ENCODE assay signal across 20 mouse cellular contexts in genomic region chr1:127217665-127218064, GRCm38 (mm10). TPM values are rescaled to one million over a fixed set of nuclear protein-coding genes. Genes with fewer than 3 reads are reported as not detected.
A peak's percentile ranks its signal among the peaks of the same experiment; 100 is the strongest.
DNase-seq lines count a peak whose midpoint lies in the region; ATAC-seq lines count a peak whose summit lies in the region.
"Had no signal": no experiment of that assay in that cellular context is flagged by ENCODE, and none has a peak within 500 bp of the region (broad histone marks: within the 10 kb centered on the region; RNA-seq: fewer than 3 reads in every experiment).

No protein-coding gene starts in this region.

- H3K4me1 ChIP-seq in neural tube, embryonic 13.5 days (replicated peaks): peaks cover 22% of the 10 kb centered on the region
- H3K4me1 ChIP-seq in neural tube, embryonic 15.5 days: peaks cover 21% of the 10 kb centered on the region; the same call in 1 of the 2 replicates
- peaks cover 8% of the 10 kb centered on the region; the same call in 1 of the 2 replicates for H3K4me1 ChIP-seq in limb, embryonic 11.5 days (ENCODE audit: control insufficient read depth, insufficient read depth, low read length)
- H3K4me1 ChIP-seq in hindbrain, embryonic 12.5 days: peaks cover 16% of the 10 kb centered on the region

- H3K4me2 ChIP-seq in neural tube, embryonic 13.5 days: no peak overlapping the region
- H3K4me2 ChIP-seq in neural tube, embryonic 15.5 days: no peak overlapping the region
- H3K4me2 ChIP-seq in limb, embryonic 11.5 days (ENCODE audit: low read depth, severe bottlenecking): no peak overlapping the region
- H3K4me2 ChIP-seq in hindbrain, embryonic 12.5 days (replicated peaks): no peak overlapping the region
- H3K4me2 ChIP-seq: heart, embryonic 15.5 days had no signal

- 0 out of 2 replicates have a peak, but pooled peaks cover 5% of the 10 kb centered on the region for H3K9me3 ChIP-seq in neural tube, embryonic 13.5 days
- H3K9me3 ChIP-seq in neural tube, embryonic 15.5 days (replicated peaks): no peaks in the 10 kb centered on the region
- no peaks in the 10 kb centered on the region for H3K9me3 ChIP-seq in limb, embryonic 11.5 days (ENCODE audit: control insufficient read depth, low read length)
- no peaks in the 10 kb centered on the region for H3K9me3 ChIP-seq in hindbrain, embryonic 12.5 days (replicated peaks)
- H3K9me3 ChIP-seq: heart, embryonic 15.5 days had no signal

- H3K4me3 ChIP-seq in neural tube, embryonic 13.5 days: no peak overlapping the region
- H3K4me3 ChIP-seq in neural tube, embryonic 15.5 days (replicated peaks): no peak overlapping the region
- H3K4me3 ChIP-seq in limb, embryonic 11.5 days (ENCODE audit: low read depth, low read length): no peak overlapping the region
- H3K4me3 ChIP-seq in hindbrain, embryonic 12.5 days: no peak overlapping the region
- H3K4me3 ChIP-seq: forebrain, embryonic 10.5 days; heart, embryonic 15.5 days had no signal

- no peaks in the 10 kb centered on the region for H3K27me3 ChIP-seq in neural tube, embryonic 13.5 days
- H3K27me3 ChIP-seq in neural tube, embryonic 15.5 days (replicated peaks): no peaks in the 10 kb centered on the region
- H3K27me3 ChIP-seq in limb, embryonic 11.5 days (ENCODE audit: control insufficient read depth, insufficient read depth, low read length): no peaks in the 10 kb centered on the region
- H3K27me3 ChIP-seq in hindbrain, embryonic 12.5 days: no peaks in the 10 kb centered on the region
- H3K27me3 ChIP-seq: heart, embryonic 15.5 days had no signal

- DNase-seq in limb, embryonic 11.5 days (ENCODE audit: low spot score): peak; percentile 51
- peak; percentile 39 for DNase-seq in thymus, postnatal 0 days (ENCODE audit: low spot score)
- DNase-seq in yolk sac, embryonic 10.5 days (ENCODE audit: low spot score): no peak
- no peak for DNase-seq in urinary bladder, postnatal 10 days (ENCODE audit: low spot score)
- DNase-seq: adrenal gland, adult 2 months; cerebellum, adult 2 months; cerebellum, postnatal 36 days; forebrain, postnatal 0 days; heart, adult 11 months; layer of hippocampus, adult 9-11 months; liver; lung, postnatal 10 days; midbrain, embryonic 14.5 days; right cerebral cortex, postnatal 4 days had no signal

- 83% methylated on average over 4 of the region's 4 CpGs for WGBS in neural tube, embryonic 13.5 days
- 82% methylated on average over 4 of the region's 4 CpGs for WGBS in neural tube, embryonic 15.5 days
- WGBS in limb, embryonic 11.5 days: 64% methylated on average over 4 of the region's 4 CpGs
- 76% methylated on average over 4 of the region's 4 CpGs for WGBS in hindbrain, embryonic 12.5 days

- ATAC-seq in neural tube, embryonic 13.5 days (ENCODE audit: low read depth): no peak
- ATAC-seq in neural tube, embryonic 15.5 days (ENCODE audit: low FRiP score): no peak
- no peak for ATAC-seq in limb, embryonic 11.5 days (ENCODE audit: insufficient number of reproducible peaks, low FRiP score, low TSS enrichment, low read depth)
- no peak for ATAC-seq in hindbrain, embryonic 12.5 days (ENCODE audit: low FRiP score)
- ATAC-seq: forebrain, postnatal 0 days had no signal

- no peaks in the 10 kb centered on the region for H3K36me3 ChIP-seq in neural tube, embryonic 13.5 days
- H3K36me3 ChIP-seq in neural tube, embryonic 15.5 days: no peaks in the 10 kb centered on the region
- no peaks in the 10 kb centered on the region for H3K36me3 ChIP-seq in limb, embryonic 11.5 days (ENCODE audit: control insufficient read depth, insufficient read depth, low read length)
- H3K36me3 ChIP-seq in hindbrain, embryonic 12.5 days: no peaks in the 10 kb centered on the region
- H3K36me3 ChIP-seq: heart, embryonic 15.5 days had no signal

- no peak overlapping the region for H3K9ac ChIP-seq in neural tube, embryonic 13.5 days
- no peak overlapping the region for H3K9ac ChIP-seq in neural tube, embryonic 15.5 days (replicated peaks)
- H3K9ac ChIP-seq in limb, embryonic 11.5 days (ENCODE audit: low read length): no peak overlapping the region
- no peak overlapping the region for H3K9ac ChIP-seq in hindbrain, embryonic 12.5 days
- H3K9ac ChIP-seq: forebrain, postnatal 0 days; heart, embryonic 15.5 days had no signal

- 0 out of 2 replicates have a peak overlapping the region, but pooled peaks have one; percentile 23 for H3K27ac ChIP-seq in neural tube, embryonic 13.5 days (replicated peaks)
- no peak overlapping the region for H3K27ac ChIP-seq in neural tube, embryonic 15.5 days (replicated peaks)
- no peak overlapping the region for H3K27ac ChIP-seq in limb, embryonic 11.5 days (replicated peaks; ENCODE audit: low read depth, low read length)
- H3K27ac ChIP-seq in hindbrain, embryonic 12.5 days: no peak overlapping the region
- H3K27ac ChIP-seq: forebrain, embryonic 10.5 days; heart, embryonic 15.5 days; stomach, postnatal 0 days had no signal

RNA-seq across cellular contexts. Expression of gene Mgat5, which starts 12.8 kb away (rescaled TPM):
- 11.0 and 11.2 TPM in 2 replicates for polyA plus RNA-seq in neural tube, embryonic 13.5 days (2015; fragmentation: Nextera tagmentation; extraction: Ambion mirVana)
- 12.1 and 13.3 TPM in 2 replicates for polyA plus RNA-seq in neural tube, embryonic 15.5 days (2015; fragmentation: Nextera tagmentation; extraction: Ambion mirVana)
- polyA plus RNA-seq in limb, embryonic 11.5 days (2014; fragmentation: Nextera tagmentation; extraction: Ambion mirVana): 5.3 and 6.3 TPM in 2 replicates
- 6.5 and 9.9 TPM in 2 replicates for polyA plus RNA-seq in thymus, postnatal 0 days (2015; fragmentation: Nextera tagmentation; extraction: Ambion mirVana)
- polyA plus RNA-seq in hindbrain, embryonic 12.5 days (2016; fragmentation: Nextera tagmentation; extraction: Ambion mirVana): 10.3 and 10.7 TPM in 2 replicates

Comparison
In these comparisons a context has a peak if more than half of its experiments do, and no peak if none do; other contexts are left out.
1. DNase-seq: peak in limb, embryonic 11.5 days (single experiment) and thymus, postnatal 0 days (single experiment); none in yolk sac, embryonic 10.5 days (single experiment) and urinary bladder, postnatal 10 days (single experiment).